Mouse (Mus musculus): ENCODE measurements around the gene Dock9. TPM values are rescaled to one million over a fixed set of nuclear protein-coding genes. Genes with fewer than 3 reads are reported as not detected.

The Dock9 gene
- total RNA-seq, 2 experiments from 2014 or later, result 79.1 to 100 TPM

GRCm38 (mm10) chr14:121565930-121566329, 231.7 kb downstream of the Dock9 start:
- DNase-seq (ENCODE audit: low spot score in 2 of 2), result no peak
- intact Hi-C loops (cut with DNase I), result no loop called here

DNA sequence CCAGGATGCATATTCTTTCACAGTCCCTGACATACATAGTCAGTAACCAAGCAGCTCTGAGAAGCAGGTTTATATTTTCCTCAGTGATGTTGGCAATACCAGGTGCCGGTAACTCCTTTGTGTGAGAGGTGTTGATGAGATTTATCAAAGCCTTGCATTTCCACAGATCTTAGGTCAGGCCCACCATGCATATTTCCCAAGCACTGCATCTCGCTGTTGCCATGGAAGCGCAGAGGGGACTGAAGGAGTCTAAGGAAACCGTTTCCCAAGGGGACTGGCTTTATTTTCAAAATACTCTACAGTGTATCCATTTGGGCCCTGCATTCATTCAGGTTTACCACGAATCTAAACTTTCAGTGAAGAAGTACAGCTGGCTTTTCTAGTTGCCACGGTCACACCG, 233.0 kb downstream of the Dock9 start:
- no peak for DNase-seq (ENCODE audit: low spot score in 2 of 2)
- intact Hi-C loops (cut with DNase I), result no loop called here

DNA sequence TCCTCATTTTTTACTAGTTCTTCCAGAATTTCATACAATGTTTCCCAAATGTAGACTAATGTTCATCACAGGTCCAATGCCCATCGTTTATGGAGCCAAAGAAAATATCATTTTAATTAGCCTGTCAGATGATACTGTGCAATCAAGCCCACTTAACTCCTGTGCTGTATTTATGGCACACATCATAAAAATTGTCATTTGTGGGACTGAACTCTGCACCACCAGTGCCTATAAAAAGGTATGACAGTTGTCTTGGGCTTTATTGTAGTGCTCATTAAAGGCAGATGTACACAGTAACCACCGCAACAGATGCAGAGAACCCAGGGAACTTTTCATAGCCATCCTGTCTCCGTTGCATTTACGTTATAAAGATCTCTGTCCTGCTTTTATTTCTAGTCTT, 233.7 kb downstream of the Dock9 start:
- no peak for DNase-seq (ENCODE audit: low spot score in 2 of 2)
- intact Hi-C loops (cut with DNase I), result no loop called here

DNA sequence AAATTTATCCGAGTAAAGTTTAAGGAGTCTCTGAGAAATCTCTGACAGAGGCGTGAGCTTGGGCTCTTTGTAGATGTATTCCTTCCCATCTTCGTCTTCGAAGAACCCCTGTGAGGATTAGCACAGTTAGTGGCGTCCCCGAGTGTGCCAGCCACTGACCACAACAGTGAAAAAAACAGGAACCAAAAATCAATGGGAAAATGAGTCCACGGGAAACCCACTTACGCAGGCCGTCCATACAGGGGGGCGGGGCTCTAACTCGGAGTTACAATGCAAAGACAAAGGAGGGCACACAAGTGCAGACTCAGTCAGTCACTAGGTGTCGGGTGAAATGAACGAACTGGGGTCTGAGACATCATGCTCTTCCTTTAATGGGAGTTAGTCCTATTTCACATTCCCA, 238.6 kb downstream of the Dock9 start:
- DNase-seq (ENCODE audit: low spot score in 2 of 2), result no peak
- intact Hi-C loops (cut with DNase I), result loop anchor here (10.0 kb wide), 1 partner anchor 624 kb away; no protein-coding TSS in a partner anchor

DNA sequence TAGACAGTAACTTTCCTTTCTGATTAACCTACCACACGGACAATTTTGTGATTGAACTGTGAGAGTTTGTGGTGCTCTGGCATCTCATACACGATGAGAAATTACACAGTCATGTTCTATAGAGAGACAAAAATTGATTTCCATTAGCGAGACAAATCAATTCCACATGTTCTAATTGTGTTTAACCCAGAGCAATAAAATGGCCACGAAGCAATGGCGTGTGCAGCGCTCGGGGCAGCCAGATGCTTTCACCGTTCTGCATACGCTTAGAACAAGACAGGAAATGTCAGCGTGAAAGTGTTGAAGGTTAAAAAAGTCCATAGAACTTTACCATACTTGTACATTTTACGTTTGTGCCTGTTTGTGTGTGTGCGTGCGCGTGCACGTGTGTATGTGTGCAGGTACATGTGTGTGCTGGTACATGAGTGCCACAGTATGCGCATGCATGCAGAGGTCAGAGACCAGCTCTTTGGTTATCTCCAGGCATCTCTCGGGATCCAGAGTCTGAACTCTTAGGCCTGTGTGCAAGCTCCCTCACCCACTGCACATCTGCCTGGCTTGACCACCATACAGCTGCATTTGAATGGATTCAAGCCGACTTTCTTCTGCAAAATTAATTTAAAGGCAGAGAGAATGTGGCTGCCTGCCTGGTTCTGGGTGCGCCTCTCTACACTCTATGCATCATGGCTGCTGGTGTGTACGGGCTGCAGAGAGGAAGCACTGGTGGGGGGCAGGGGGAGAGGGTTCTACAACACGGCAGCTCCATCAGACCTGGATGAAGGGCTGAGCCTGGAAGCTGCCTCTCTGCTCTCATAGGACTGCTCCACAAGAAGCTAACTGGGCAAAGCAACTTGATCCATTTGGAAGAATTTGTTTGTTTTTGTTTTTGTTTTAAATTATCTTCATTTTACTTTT, 241.0 kb downstream of the Dock9 start:
- intact Hi-C loops (cut with DNase I), result loop anchor here (10.0 kb wide), 1 partner anchor 622 kb away; no protein-coding TSS in a partner anchor
- DNase-seq (ENCODE audit: low spot score in 2 of 2), result no peak

GRCm38 (mm10) chr14:121553785-121554184, 243.9 kb downstream of the Dock9 start:
- intact Hi-C loops (cut with DNase I), result loop anchor here (10.0 kb wide), 1 partner anchor 619 kb away; no protein-coding TSS in a partner anchor

GRCm38 (mm10) chr14:121552586-121552985, 245.1 kb downstream of the Dock9 start:
- no peak for DNase-seq (ENCODE audit: low spot score in 2 of 2)
- intact Hi-C loops (cut with DNase I), result loop anchor here (10.0 kb wide), 1 partner anchor 618 kb away; no protein-coding TSS in a partner anchor

More at GRCm38 (mm10) chr14:121553785-121554184, 243.9 kb downstream of the Dock9 start:
- DNase-seq (ENCODE audit: low spot score in 2 of 2), result no peak

- intact Hi-C loops (cut with DNase I), result loop anchor here (10.0 kb wide), 1 partner anchor 615 kb away; no protein-coding TSS in a partner anchor
- DNase-seq (ENCODE audit: low spot score in 2 of 2), result no peak
Observed at GRCm38 (mm10) chr14:121549834-121550233, 247.8 kb downstream of the Dock9 start.

DNA sequence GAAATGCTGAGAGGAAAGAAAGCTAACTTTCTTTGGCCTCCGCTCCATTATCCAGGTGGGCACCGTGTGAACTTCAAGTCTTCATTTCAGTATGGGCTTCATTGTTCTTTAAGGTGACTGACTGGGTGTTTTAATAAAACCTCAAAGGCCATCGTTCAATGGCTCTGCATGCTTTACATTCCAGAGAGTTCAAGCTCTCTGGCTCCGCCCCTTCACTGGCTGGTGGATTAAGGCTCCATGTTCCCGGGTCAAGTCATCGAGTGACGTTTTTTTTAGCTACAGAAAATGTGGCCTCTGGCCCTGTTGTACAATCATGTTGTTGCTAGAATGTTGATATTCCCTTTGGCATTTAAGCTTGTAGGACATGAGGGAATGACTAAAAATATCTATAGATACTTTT, 249.9 kb downstream of the Dock9 start:
- intact Hi-C loops (cut with DNase I), result no loop called here
- no peak for DNase-seq (ENCODE audit: low spot score in 2 of 2)

DNA sequence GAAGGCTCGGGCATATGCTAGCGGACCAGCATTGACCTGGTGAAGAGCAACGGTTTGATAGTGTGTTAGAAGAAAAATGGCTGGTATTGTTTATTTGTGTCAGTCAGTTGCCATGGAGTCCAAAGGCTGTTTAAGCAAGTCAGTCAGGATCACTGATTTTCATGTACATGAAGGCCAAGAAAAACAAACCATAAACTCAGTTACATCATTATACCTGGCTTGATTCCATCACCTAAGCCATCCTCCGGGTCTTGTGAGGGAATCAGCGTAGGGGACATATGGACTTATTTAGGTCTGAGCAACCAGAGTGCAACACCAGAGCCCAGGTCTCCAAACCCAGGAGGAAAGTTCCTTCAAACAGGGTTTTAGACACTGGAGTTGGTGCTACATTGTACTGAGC, 251.0 kb downstream of the Dock9 start:
- intact Hi-C loops (cut with DNase I), result no loop called here
- DNase-seq (ENCODE audit: low spot score in 2 of 2), result no peak

DNA sequence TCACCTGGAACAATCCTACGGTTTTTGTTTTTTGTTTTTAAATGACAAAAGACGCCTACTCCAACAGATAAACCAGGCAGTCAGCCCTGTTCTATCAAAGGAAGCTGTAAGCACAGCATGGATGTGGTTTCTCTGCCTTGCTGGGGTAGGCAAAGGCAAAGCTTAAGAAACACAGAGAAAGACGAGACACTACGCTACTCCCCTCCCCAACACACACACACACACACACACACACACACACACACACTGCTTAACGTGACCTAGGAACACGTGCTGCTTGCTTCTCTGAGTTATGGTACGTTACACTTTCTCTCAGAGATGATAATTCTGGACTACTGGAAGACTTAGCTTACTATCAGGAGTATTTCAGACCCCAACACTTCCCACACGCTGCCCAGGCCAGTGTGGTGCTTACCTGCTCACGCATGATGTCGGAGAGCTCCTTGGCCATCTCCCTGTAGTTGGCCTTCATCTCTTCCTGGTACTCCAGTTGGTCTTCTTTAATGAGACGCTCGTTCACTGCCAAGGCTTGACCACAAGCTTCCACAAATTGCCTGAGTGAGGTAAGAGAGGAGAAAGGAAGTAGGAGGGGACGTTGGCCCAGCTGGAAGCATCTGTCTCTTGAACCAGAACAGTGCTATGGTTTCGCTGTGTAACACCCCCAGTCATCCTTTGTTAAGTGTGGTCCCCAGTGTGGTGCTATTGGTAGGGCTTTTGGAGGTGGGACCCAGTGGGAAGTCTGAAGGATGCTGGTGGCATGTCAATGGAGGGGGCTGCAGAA, 251.9 kb downstream of the Dock9 start:
- DNase-seq (ENCODE audit: low spot score in 2 of 2), result no peak
- intact Hi-C loops (cut with DNase I), result no loop called here

- intact Hi-C loops (cut with DNase I), result no loop called here
Observed at GRCm38 (mm10) chr14:121541262-121541661, 256.4 kb downstream of the Dock9 start.

GRCm38 (mm10) chr14:121534501-121534900, 263.1 kb downstream of the Dock9 start:
- intact Hi-C loops (cut with DNase I), result no loop called here
- DNase-seq (ENCODE audit: low spot score in 2 of 2), result no peak

More at GRCm38 (mm10) chr14:121541262-121541661, 256.4 kb downstream of the Dock9 start:
- DNase-seq (ENCODE audit: low spot score in 2 of 2), result no peak

- intact Hi-C loops (cut with DNase I), result no loop called here
- no peak for DNase-seq (ENCODE audit: low spot score in 2 of 2)
Observed at GRCm38 (mm10) chr14:121530853-121531252, 266.8 kb downstream of the Dock9 start.

DNA sequence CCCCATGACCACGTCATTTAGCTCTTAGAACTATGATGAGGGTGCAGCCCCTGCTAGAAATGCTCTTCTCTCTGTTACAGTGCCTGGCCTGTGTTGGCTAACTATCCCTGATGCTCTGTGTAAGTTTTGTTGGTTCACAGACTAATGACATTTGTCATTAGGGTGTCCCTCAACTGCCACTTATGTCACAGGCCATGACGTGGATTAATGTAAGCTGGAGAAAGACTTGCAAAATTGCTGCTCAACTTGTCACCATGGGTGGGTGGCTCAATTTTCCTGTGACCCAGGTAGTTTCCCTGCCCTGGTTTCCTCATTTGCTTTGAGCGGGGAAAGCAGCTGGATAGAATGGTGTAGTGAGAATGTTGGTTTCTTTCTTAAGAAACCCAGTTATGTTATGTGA, 269.8 kb downstream of the Dock9 start:
- intact Hi-C loops (cut with DNase I), result no loop called here

DNA sequence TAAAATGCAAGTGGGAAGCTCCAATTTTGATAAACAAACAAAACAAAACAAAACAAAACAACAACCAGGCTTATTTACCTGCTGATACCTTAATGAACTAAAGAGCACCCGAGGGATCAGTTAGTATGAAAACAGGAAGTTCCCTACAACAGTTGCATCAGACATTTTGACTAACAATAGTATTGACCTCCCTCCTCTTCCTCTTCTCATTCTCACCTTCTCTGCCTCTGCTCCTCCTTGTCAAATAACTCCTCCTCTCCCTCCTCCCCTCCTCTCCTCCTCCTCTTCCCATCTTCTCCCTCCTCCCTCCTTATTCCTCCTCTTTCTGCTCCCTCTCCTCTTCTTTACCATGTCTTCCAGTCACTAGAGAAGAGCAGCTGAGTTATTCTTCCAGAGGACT, 270.4 kb downstream of the Dock9 start:
- intact Hi-C loops (cut with DNase I), result no loop called here

More for the DNA sequence above, 269.8 kb downstream of the Dock9 start:
- no peak for DNase-seq (ENCODE audit: low spot score in 2 of 2)

GRCm38 (mm10) chr14:121521709-121522108, 275.9 kb downstream of the Dock9 start:
- no peak for DNase-seq (ENCODE audit: low spot score in 2 of 2)
- intact Hi-C loops (cut with DNase I), result no loop called here

More for the DNA sequence above, 270.4 kb downstream of the Dock9 start:
- DNase-seq (ENCODE audit: low spot score in 2 of 2), result no peak

DNA sequence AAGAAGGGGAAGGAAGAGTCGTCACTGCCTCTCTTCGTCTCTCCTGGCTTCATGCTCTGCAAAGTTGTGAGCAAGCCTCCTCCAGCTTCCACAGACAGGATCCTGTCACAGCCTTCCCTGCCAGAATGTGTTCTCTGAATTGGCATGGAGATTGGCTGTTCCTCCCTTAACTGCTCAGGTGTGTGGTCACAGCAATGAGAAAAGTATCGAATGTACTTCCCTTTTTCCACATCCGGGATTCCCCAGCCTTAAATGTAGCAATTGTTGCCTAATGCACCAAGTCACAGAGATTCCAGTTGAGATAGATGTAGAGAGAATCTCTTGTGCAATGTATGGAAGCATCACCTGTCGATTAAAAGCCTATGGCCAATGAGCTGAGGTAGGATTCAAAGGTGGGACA, 280.8 kb downstream of the Dock9 start:
- no peak for DNase-seq (ENCODE audit: low spot score in 2 of 2)
- intact Hi-C loops (cut with DNase I), result no loop called here

DNA sequence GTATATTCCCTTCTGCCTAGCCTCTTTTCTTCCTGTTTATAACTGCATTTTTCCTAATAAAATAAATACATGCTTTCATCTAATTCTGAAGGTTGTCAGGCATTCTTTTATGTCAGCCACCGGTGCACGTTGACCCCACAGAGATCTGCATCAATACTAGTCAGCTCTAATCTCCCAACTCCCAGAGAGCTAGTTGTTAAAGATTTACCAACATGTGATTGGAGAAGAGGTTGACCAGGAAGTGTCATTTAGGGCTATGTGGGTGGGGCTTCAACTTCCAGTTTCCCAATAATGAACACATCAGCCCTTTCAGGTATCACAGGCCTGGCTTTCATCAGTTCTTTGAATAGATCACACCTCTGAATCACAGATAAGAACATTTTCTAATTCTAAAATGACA, 288.7 kb downstream of the Dock9 start:
- intact Hi-C loops (cut with DNase I), result no loop called here
- DNase-seq (ENCODE audit: low spot score in 2 of 2), result no peak

GRCm38 (mm10) chr14:121506336-121506735, 291.3 kb downstream of the Dock9 start:
- DNase-seq (ENCODE audit: low spot score in 2 of 2), result no peak
- intact Hi-C loops (cut with DNase I), result no loop called here
